Mouse (Mus musculus) MEL (cell line): Measurements from ENCODE around the gene Madcam1. TPM values are rescaled to one million over a fixed set of nuclear protein-coding genes. Genes with fewer than 3 reads are reported as not detected.

Source experiments
- DNase-seq: peaks from one replicate; pipeline ENCODE4 v3.0.0; 2011; ENCODE audit warnings: low read depth, low spot score
- H3K27ac ChIP-seq: 2 replicates; pipeline ENCODE4 v1.5.1; 2012; ENCODE audit warnings: low read depth, mild to moderate bottlenecking, control low read depth, low read length, moderate library complexity; ENCODE audit not compliant: control insufficient read depth
- H3K27me3 ChIP-seq, 2 experiments: fragments of 150-350 bp in 1 of 2; sonication (generic) in 1 of 2; 2 replicates each; pipeline ENCODE4 v1.6.1; 2012; ENCODE audit warnings: low read length in 2 of 2, mild to moderate bottlenecking in 2 of 2, improper control_type of control experiment in 1 of 2, moderate library complexity in 1 of 2; ENCODE audit not compliant: insufficient read depth in 2 of 2, control insufficient read depth in 1 of 2
- H3K36me3 ChIP-seq, 2 experiments: 2 replicates each; pipeline ENCODE4 v1.6.1; 2012 to 2014; ENCODE audit warnings: low read length in 2 of 2, improper control_type of control experiment in 1 of 2, inconsistent platforms in 1 of 2, mild to moderate bottlenecking in 1 of 2; ENCODE audit not compliant: insufficient read depth in 2 of 2, control insufficient read depth in 1 of 2
- H3K4me1 ChIP-seq, 2 experiments: fragments of 150-350 bp in 1 of 2; sonication (generic) in 1 of 2; 2 replicates each; pipeline ENCODE4 v1.6.1; 2012; ENCODE audit warnings: low read length in 2 of 2, improper control_type of control experiment in 1 of 2, mild to moderate bottlenecking in 1 of 2; ENCODE audit not compliant: insufficient read depth in 2 of 2, control insufficient read depth in 1 of 2
- H3K4me3 ChIP-seq, 2 experiments: fragments of 150-350 bp in 1 of 2; sonication (generic) in 1 of 2; 2 replicates each; pipeline ENCODE4 v1.5.1; 2012; ENCODE audit warnings: low read depth in 2 of 2, low read length in 2 of 2, mild to moderate bottlenecking in 2 of 2, moderate library complexity in 2 of 2, control low read depth in 1 of 2, improper control_type of control experiment in 1 of 2; ENCODE audit not compliant: control insufficient read depth in 1 of 2, insufficient read depth in 1 of 2
- H3K79me2 ChIP-seq: 2 replicates; pipeline ENCODE4 v1.6.1; 2012; ENCODE audit warnings: mild to moderate bottlenecking, low read length, moderate library complexity; ENCODE audit not compliant: control insufficient read depth, poor library complexity, insufficient read depth
- H3K9ac ChIP-seq: 2 replicates; pipeline ENCODE4 v1.6.1; 2012; ENCODE audit warnings: low read depth, mild to moderate bottlenecking, control low read depth, low read length, moderate library complexity; ENCODE audit not compliant: control insufficient read depth, poor library complexity, severe bottlenecking
- H3K9me3 ChIP-seq: fragments of 150-350 bp; sonication (generic); replicated peaks from 2 replicates; pipeline ENCODE4 v1.6.1; 2012; ENCODE audit warnings: mild to moderate bottlenecking, low read length, improper control_type of control experiment, moderate library complexity; ENCODE audit not compliant: insufficient read depth
- BHLHE40 ChIP-seq: IDR thresholded peaks from 2 replicates; pipeline ENCODE4 v1.6.1; 2012; ENCODE audit warnings: low read depth, mild to moderate bottlenecking, inconsistent platforms, low read length, improper control_type of control experiment, borderline replicate concordance
- CHD1 ChIP-seq: IDR thresholded peaks from 2 replicates; pipeline ENCODE4 v1.6.1; 2012; ENCODE audit warnings: low read depth, mild to moderate bottlenecking, inconsistent platforms, low read length, improper control_type of control experiment
- CHD2 ChIP-seq: IDR thresholded peaks from 2 replicates; pipeline ENCODE4 v1.6.1; 2011; ENCODE audit warnings: low read length, improper control_type of control experiment
- CTCF ChIP-seq, 3 experiments: IDR thresholded peaks in 2 of 3; conservative IDR thresholded peaks in 1 of 3; 2 replicates each; pipeline ENCODE4 v1.5.1; 2011 to 2012; ENCODE audit warnings: low read length in 3 of 3, low read depth in 2 of 3, mild to moderate bottlenecking in 2 of 3, improper control_type of control experiment in 1 of 3, inconsistent platforms in 1 of 3, mixed read lengths in 1 of 3, moderate library complexity in 1 of 3; ENCODE audit not compliant: control insufficient read depth in 1 of 3, insufficient read depth in 1 of 3, poor library complexity in 1 of 3, severe bottlenecking in 1 of 3
- EP300 ChIP-seq, 2 experiments: IDR thresholded peaks; 2 replicates each; pipeline ENCODE4 v1.6.1; 2011; ENCODE audit warnings: improper control_type of control experiment in 2 of 2, low read length in 2 of 2, low read depth in 1 of 2, mild to moderate bottlenecking in 1 of 2
- ETS1 ChIP-seq: IDR thresholded peaks from 2 replicates; pipeline ENCODE4 v1.6.1; 2012; ENCODE audit warnings: low read depth, mild to moderate bottlenecking, inconsistent platforms, low read length, improper control_type of control experiment, moderate library complexity
- GATA1 ChIP-seq: IDR thresholded peaks from 2 replicates; pipeline ENCODE4 v1.6.1; 2011; ENCODE audit warnings: low read depth, low read length, improper control_type of control experiment
- JUND ChIP-seq: IDR thresholded peaks from 2 replicates; pipeline ENCODE4 v1.6.1; 2011; ENCODE audit warnings: low read depth, mild to moderate bottlenecking, improper control_type of control experiment, low read length
- KAT2A ChIP-seq: conservative IDR thresholded peaks from 2 replicates; pipeline ENCODE4 v1.6.1; 2012; ENCODE audit warnings: low read depth, low read length, improper control_type of control experiment, inconsistent platforms
- MAFK ChIP-seq: IDR thresholded peaks from 2 replicates; pipeline ENCODE4 v1.6.1; 2011; ENCODE audit warnings: low read depth, mild to moderate bottlenecking, low read length, improper control_type of control experiment, borderline replicate concordance
- MAZ ChIP-seq: IDR thresholded peaks from 2 replicates; pipeline ENCODE4 v1.6.1; 2012; ENCODE audit warnings: low read depth, mild to moderate bottlenecking, inconsistent platforms, low read length, improper control_type of control experiment
- MEF2A ChIP-seq: IDR thresholded peaks from 2 replicates; pipeline ENCODE4 v1.6.1; 2014; ENCODE audit warnings: low read depth, mild to moderate bottlenecking, inconsistent platforms, low read length, improper control_type of control experiment; ENCODE audit not compliant: poor library complexity, insufficient replicate concordance, severe bottlenecking; ENCODE audit errors: extremely low read depth
- MXI1 ChIP-seq: IDR thresholded peaks from 2 replicates; pipeline ENCODE4 v1.6.1; 2011; ENCODE audit warnings: mild to moderate bottlenecking, low read depth, low read length, improper control_type of control experiment
- MYB ChIP-seq: IDR thresholded peaks from 2 replicates; pipeline ENCODE4 v1.6.1; 2011; ENCODE audit warnings: mild to moderate bottlenecking, low read depth, low read length, improper control_type of control experiment
- POLR2AphosphoS2 ChIP-seq: IDR thresholded peaks from 2 replicates; pipeline ENCODE4 v1.6.1; 2011; ENCODE audit warnings: low read length, improper control_type of control experiment
- POLR2AphosphoS5 ChIP-seq: IDR thresholded peaks from 2 replicates; pipeline ENCODE4 v1.6.1; 2012; ENCODE audit warnings: low read depth, borderline replicate concordance, mild to moderate bottlenecking, inconsistent platforms, low read length, moderate library complexity, mixed read lengths
- SIN3A ChIP-seq: IDR thresholded peaks from 2 replicates; pipeline ENCODE4 v1.6.1; 2012; ENCODE audit warnings: low read length, improper control_type of control experiment, inconsistent platforms
- SMC3 ChIP-seq: IDR thresholded peaks from 2 replicates; pipeline ENCODE4 v1.6.1; 2011; ENCODE audit warnings: low read depth, low read length, improper control_type of control experiment
- TBP ChIP-seq: IDR thresholded peaks from 2 replicates; pipeline ENCODE4 v1.8.0; 2011; ENCODE audit warnings: low read depth, low read length, improper control_type of control experiment
- TCF12 ChIP-seq: IDR thresholded peaks from 2 replicates; pipeline ENCODE4 v1.6.1; 2014; ENCODE audit warnings: low read depth, mild to moderate bottlenecking, inconsistent platforms, low read length, improper control_type of control experiment, moderate library complexity
- ZMIZ1 ChIP-seq: IDR thresholded peaks from 2 replicates; pipeline ENCODE4 v1.6.1; 2012; ENCODE audit warnings: low read depth, mild to moderate bottlenecking, inconsistent platforms, low read length, improper control_type of control experiment, moderate library complexity
- polyA plus RNA-seq, 2 experiments: library from polyadenylated mRNA; stranded (reverse) in 1 of 2; unstranded in 1 of 2; fragments of >175 nt in 1 of 2; fragments of >200 nt in 1 of 2; gene quantifications; 2 replicates each; pipeline versions ENCODE4 v1.2.1 to v1.2.4; 2012; ENCODE audit warnings: low replicate concordance in 2 of 2, low read depth in 1 of 2; ENCODE audit not compliant: insufficient read length in 2 of 2, insufficient read depth in 1 of 2, missing spikeins in 1 of 2
- total RNA-seq: library from RNA; depleted of rRNA; stranded (reverse); fragments of 300-350 nt; gene quantifications from 2 replicates; pipeline ENCODE4 v1.2.3, GENCODE M21; 2012

Gene Madcam1
- total and polyA plus RNA-seq, 3 experiments = not detected

DNA sequence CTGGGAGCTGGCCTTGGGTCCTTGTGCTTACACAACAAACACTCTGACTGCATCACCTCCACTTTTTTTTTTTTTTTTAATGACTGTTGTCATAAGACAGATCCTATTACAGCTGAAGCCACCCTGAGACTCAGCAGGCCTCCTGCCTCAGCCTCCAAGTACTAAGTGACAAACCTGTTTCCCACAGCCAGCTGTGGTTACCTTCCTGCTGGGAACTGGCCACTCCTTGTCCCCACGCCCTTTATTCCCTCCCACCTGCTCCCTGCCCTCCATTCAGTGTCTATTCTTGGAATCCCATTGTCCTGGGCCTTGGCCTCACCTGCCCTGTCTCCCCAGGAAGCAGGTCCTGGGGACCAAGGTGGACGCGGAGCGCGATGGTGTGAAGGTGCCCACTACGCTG is 23.2 kb downstream of the Madcam1 start:
- Histone ChIP-seq H3K36me3 (peaks cover 3 to 4% of the 10 kb centered on the region in 2 experiments; a peak in 2 of 4 replicates), H3K27me3 (no peaks in the 10 kb centered on the region), H3K9ac (no peak overlapping the region), H3K79me2 (peaks cover 27% of the 10 kb centered on the region), H3K4me1 (peaks cover 2 to 13% of the 10 kb centered on the region in 2 experiments; a peak in 3 of 4 replicates), H3K9me3 (no peaks in the 10 kb centered on the region), H3K27ac (no peak overlapping the region), H3K4me3 (no peak overlapping the region)
- DNase-seq = no peak
- no peak for TF ChIP-seq MXI1
- no peak for TF ChIP-seq POLR2AphosphoS2
- no peak for TF ChIP-seq SIN3A
- TF ChIP-seq CTCF (IDR thresholded peaks at IDR 0.05 in 2 of 3, conservative IDR thresholded peaks at IDR 0.05 in 1 of 3; ENCODE audit: control insufficient read depth in 1 of 3, insufficient read depth in 1 of 3, low read depth in 2 of 3, low read length in 3 of 3, poor library complexity in 1 of 3, severe bottlenecking in 1 of 3) = no peak
- TF ChIP-seq ZMIZ1 = no peak
- no peak for TF ChIP-seq CHD2
- no peak for TF ChIP-seq MYB
- no peak for TF ChIP-seq MEF2A
- no peak for TF ChIP-seq ETS1

DNA sequence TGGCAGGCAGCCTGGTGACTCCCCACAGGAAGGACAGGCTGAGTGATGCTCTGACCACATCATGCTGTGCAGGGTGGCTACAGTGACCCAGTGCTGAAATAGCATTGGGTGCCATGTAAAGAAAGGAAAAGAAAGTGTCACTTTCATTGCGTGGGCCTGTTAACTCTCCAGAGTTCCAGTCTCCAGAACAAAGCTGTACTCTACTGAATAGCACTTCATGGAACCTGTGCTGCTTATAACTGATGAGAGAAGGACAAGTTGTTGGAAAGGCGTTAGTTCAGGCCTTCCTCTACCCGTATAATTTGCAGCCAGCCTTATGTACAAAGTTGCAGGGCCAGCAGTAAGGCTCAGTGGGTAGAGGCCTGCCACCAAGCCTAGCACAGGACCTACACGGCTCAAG is 24.4 kb downstream of the Madcam1 start, which contains the start of gene Gzmm:
Gene Gzmm, plus strand, starts transcription at position 301 of the 400 bp plus-strand sequence.
- no peaks in the 10 kb centered on the region for H3K9me3 ChIP-seq
- H3K9ac ChIP-seq = no peak within 1 kb of the TSS
- no peaks in the 10 kb centered on the region for H3K27me3 ChIP-seq
- H3K27ac ChIP-seq = no peak within 1 kb of the TSS
- H3K4me3 ChIP-seq = no peak within 1 kb of the TSS
- TF ChIP-seq MAZ (no peak), GATA1 (no peak), MAFK (no peak), SMC3 (no peak), CHD2 (no peak), POLR2AphosphoS2 (no peak; the same call in 1 of the 2 replicates), BHLHE40 (no peak), POLR2AphosphoS5 (no peak), TCF12 (no peak), TBP (no peak), CHD1 (no peak), EP300 (IDR thresholded peaks at IDR 0.05; ENCODE audit: low read depth in 1 of 2, low read length in 2 of 2) (no peak), JUND (no peak), KAT2A (no peak)
- peaks cover 3% of the 10 kb centered on the region in 2 experiments; a peak in 2 of 4 replicates for H3K36me3 ChIP-seq
- no peak for DNase-seq
- peaks cover 0 to 7% of the 10 kb centered on the region in 2 experiments; a peak in 2 of 4 replicates for H3K4me1 ChIP-seq
- peaks cover 15% of the 10 kb centered on the region for H3K79me2 ChIP-seq
